Mouse (Mus musculus): ENCODE results near the gene Kcnk18.

Gene Kcnk18

DNA sequence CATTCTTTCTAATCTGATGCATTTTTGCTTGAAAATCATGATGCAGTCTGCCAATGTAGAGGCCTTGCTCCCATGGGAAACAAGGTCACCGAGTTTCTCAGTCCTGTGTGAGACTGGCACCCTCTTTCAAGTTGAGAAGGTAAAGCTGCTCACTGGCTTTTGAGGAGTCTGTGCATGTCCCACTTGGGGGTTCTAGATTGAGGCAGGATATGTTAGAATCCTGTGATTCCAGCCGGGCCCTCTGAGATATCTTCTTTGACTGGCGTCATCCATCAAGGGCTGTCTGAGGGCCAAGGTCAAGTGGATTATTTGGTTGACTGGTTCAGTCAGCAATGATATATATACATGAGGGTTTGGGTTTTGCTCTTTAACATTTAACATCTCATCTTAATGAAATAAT is 63.0 kb downstream of the Kcnk18 start:
- no peak for DNase-seq (ENCODE audit: low read depth, low spot score)
